Mouse (Mus musculus) kidney, embryonic 14.5 days (tissue): ENCODE measurements around the gene Cacng4. TPM values are rescaled to one million over a fixed set of nuclear protein-coding genes. Genes with fewer than 3 reads are reported as not detected.

ENCODE experiments used
- ATAC-seq: fragments of 200-750 bp; cut with Nextera tagmentation; 2 replicates; pipeline ENCODE4 v1.8.0; 2017; ENCODE audit warnings: moderate number of reproducible peaks, mild to moderate bottlenecking, moderate TSS enrichment, moderate library complexity; ENCODE audit not compliant: low FRiP score, low TSS enrichment
- H3K27ac ChIP-seq: fragments of 300-500 bp; sonication (generic); 2 replicates; pipeline ENCODE4 v1.5.1; 2014; ENCODE audit warnings: low read depth, mild to moderate bottlenecking, low read length, moderate library complexity, mixed read lengths
- H3K27me3 ChIP-seq: fragments of 300-500 bp; sonication (generic); 2 replicates; pipeline ENCODE4 v1.6.1; 2014; ENCODE audit warnings: mild to moderate bottlenecking, low read length; ENCODE audit not compliant: control insufficient read depth, insufficient read depth
- H3K36me3 ChIP-seq: fragments of 300-500 bp; sonication (generic); 2 replicates; pipeline ENCODE4 v1.6.1; 2014; ENCODE audit warnings: low read length, mixed read lengths; ENCODE audit not compliant: control insufficient read depth, insufficient read depth
- H3K4me1 ChIP-seq: fragments of 300-500 bp; sonication (generic); 2 replicates; pipeline ENCODE4 v1.6.1; 2014; ENCODE audit warnings: low read length, mixed read lengths; ENCODE audit not compliant: control insufficient read depth, insufficient read depth
- H3K4me2 ChIP-seq: fragments of 300-500 bp; sonication (generic); replicated peaks from 2 replicates; pipeline ENCODE4 v1.6.1; 2014; ENCODE audit warnings: low read depth, mild to moderate bottlenecking, low read length
- H3K4me3 ChIP-seq: fragments of 300-500 bp; sonication (generic); 2 replicates; pipeline ENCODE4 v1.5.1; 2014; ENCODE audit warnings: mild to moderate bottlenecking, low read length
- H3K9ac ChIP-seq: fragments of 300-500 bp; sonication (generic); 2 replicates; pipeline ENCODE4 v1.6.1; 2014; ENCODE audit warnings: low read depth, mild to moderate bottlenecking, low read length, moderate library complexity
- H3K9me3 ChIP-seq: fragments of 300-500 bp; sonication (generic); 2 replicates; pipeline ENCODE4 v1.6.1; 2016; ENCODE audit warnings: low read length; ENCODE audit not compliant: control insufficient read depth
- WGBS: fragments of 180-500 bp; shearing (Covaris S2); extraction: QIAGEN DNeasy Blood & Tissue Kit; methylation state at CpG from one replicate; pipeline ENCODE4 v1.1.7; 2014; 5-methylcytosine and 5-hydroxymethylcytosine counted together
- polyA plus RNA-seq: library from polyadenylated mRNA; unstranded; fragments of >200 nt; fragmentation: Nextera tagmentation; extraction: Ambion mirVana; gene quantifications from 2 replicates; pipeline ENCODE4 v1.2.1, GENCODE M21; 2014

The Cacng4 gene
- polyA plus RNA-seq, 1 experiment from 2014 or later = 3.7 TPM

DNA sequence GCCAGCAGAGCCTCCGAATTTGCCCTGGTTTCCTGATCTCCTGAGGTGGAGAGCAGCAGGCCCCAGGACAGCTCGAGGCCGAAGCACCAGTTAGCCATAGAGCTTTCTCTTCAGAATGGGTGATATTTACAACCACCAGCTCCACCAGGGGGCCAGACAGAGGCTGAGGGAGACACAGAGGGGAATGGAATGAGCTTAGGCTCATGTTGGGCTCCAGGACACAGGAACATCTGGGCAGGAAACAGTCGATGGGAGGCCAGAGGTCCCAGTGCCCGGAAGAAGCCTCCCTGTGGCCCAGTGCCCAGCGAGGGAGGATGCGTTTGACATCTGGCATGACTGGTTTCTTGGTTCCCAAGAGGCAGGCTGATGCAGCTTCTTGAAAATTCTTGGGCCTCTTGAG lies 60.2 kb downstream of the Cacng4 start:
- Histone ChIP-seq H3K4me2 (no peak overlapping the region), H3K27me3 (no peaks in the 10 kb centered on the region), H3K4me3 (no peak overlapping the region), H3K9ac (no peak overlapping the region), H3K9me3 (no peaks in the 10 kb centered on the region), H3K36me3 (peaks cover 7% of the 10 kb centered on the region; the same call in 1 of the 2 replicates), H3K27ac (no peak overlapping the region), H3K4me1 (peaks cover 7% of the 10 kb centered on the region; the same call in 1 of the 2 replicates)
- no peak for ATAC-seq
- 65% methylated on average over 7 of the region's 7 CpGs for WGBS

DNA sequence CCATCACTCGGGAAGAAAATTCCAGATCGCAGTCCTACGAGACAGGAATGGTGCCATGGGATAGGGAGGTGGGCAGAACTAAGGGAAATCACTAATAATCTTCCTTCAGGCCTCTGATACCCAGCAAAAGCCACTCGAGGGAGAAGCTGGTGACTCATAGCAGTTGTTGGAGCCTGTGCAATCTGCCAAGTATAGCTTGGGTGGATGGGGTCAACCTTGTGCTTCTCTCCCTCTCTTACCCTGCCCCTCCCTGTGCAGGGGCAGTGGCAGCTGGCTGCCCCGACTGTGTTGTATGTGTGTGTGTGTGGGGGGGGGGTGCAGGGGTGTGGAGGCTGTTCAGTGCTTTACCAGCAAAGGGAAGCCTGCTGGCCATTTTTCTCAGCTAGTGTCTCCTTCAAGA lies 62.9 kb downstream of the Cacng4 start:
- Histone ChIP-seq H3K4me2 (no peak overlapping the region), H3K9me3 (no peaks in the 10 kb centered on the region), H3K27me3 (no peaks in the 10 kb centered on the region), H3K4me3 (no peak overlapping the region), H3K9ac (no peak overlapping the region), H3K27ac (no peak overlapping the region), H3K36me3 (peaks cover 7% of the 10 kb centered on the region; the same call in 1 of the 2 replicates), H3K4me1 (no peaks in the 10 kb centered on the region)
- ATAC-seq = no peak
- WGBS = 73% methylated on average over 5 of the region's 5 CpGs

DNA sequence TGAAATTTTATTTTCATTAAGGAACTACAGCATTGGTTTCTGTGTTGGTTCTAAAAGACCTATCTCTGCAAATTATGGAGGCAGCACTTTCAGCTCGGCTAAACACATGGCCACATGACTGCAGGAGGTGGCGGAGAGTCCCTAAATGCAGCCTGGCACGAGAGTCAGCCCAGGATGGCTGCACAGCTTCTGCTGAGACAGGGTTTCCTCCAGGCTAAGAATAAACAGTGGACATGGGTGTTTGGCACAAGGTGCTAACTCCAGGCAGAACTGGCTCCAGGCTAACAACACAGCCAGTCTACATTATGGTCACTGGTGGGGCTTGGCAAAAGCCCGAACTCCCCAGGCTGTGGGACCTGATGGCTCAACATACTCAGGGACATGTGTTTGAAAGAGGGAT lies 63.4 kb downstream of the Cacng4 start:
- Histone ChIP-seq H3K9me3 (no peaks in the 10 kb centered on the region), H3K36me3 (peaks cover 7% of the 10 kb centered on the region; the same call in 1 of the 2 replicates), H3K27me3 (no peaks in the 10 kb centered on the region), H3K9ac (no peak overlapping the region), H3K27ac (no peak overlapping the region), H3K4me1 (no peaks in the 10 kb centered on the region), H3K4me3 (no peak overlapping the region), H3K4me2 (no peak overlapping the region)
- no peak for ATAC-seq
- WGBS = 72% methylated on average over 4 of the region's 4 CpGs

DNA sequence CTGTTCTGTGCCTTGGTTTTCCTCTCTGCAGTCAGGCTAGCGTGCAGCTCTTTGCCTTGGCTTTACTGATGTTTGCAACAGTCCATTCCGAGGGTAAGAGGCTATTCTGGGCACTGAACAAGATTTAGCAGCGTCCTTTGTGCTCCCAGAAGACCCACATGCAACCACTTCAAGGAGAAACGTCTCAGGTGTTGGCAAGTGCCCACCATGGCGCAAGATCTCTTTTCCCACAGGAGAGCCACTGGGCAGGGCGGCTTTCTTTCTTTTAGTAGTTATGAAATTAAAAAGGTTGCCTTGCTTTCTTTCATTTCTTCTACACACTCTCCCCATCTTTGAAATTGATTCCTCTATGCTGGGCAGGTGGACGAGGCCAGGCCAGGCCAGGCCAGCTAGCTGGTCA lies 65.2 kb downstream of the Cacng4 start:
- Histone ChIP-seq H3K9me3 (no peaks in the 10 kb centered on the region), H3K4me1 (no peaks in the 10 kb centered on the region), H3K27ac (no peak overlapping the region), H3K4me3 (no peak overlapping the region), H3K27me3 (no peaks in the 10 kb centered on the region), H3K4me2 (no peak overlapping the region), H3K36me3 (no peaks in the 10 kb centered on the region; the same call in 1 of the 2 replicates), H3K9ac (no peak overlapping the region)
- 89% methylated on average over 7 of the region's 7 CpGs for WGBS
- ATAC-seq = no peak

DNA sequence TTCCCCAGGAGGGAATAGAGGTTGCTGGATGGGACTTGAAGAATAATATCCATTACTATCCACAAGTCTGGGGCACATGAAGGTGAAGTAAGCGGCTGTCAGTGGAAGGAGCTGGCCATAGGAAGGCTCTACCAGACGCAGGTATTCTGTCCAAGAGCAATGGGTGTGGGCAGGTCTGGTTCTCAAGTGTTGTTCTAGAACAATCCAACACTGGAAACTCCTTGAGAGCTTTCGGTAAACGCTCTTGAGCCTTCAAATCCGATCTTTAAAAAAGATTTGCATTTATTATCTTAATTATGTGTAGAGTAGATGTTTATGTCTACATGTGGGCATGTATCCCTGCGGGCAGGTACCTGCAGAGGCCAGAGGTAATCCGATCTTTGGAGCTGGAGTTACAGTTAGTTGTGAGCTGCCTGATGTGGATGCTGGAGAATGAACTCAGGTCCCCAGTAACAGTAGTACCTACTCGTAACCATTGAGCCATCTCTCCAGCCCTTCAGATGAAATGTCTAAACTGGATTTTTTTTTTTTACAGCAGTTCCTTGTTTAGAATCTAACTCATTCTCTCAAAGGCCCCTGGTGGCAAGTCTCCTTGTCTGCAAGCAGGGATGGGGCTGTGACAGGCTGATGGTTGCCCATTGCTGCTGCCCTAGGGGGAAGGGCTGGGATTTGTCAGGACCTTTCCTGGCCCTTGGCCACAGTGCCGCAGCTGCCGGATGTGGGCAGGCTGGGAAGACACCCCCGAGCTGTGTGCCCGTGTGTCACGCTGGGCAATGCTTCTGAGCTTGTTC lies 66.1 kb downstream of the Cacng4 start:
- H3K9ac ChIP-seq = no peak overlapping the region
- no peaks in the 10 kb centered on the region for H3K4me1 ChIP-seq
- H3K27ac ChIP-seq = no peak overlapping the region
- H3K4me2 ChIP-seq = no peak overlapping the region
- no peak overlapping the region for H3K4me3 ChIP-seq
- H3K9me3 ChIP-seq = no peaks in the 10 kb centered on the region
- ATAC-seq = no peak
- no peaks in the 10 kb centered on the region for H3K36me3 ChIP-seq
- WGBS = 75% methylated on average over 13 of the region's 13 CpGs
- H3K27me3 ChIP-seq = no peaks in the 10 kb centered on the region

DNA sequence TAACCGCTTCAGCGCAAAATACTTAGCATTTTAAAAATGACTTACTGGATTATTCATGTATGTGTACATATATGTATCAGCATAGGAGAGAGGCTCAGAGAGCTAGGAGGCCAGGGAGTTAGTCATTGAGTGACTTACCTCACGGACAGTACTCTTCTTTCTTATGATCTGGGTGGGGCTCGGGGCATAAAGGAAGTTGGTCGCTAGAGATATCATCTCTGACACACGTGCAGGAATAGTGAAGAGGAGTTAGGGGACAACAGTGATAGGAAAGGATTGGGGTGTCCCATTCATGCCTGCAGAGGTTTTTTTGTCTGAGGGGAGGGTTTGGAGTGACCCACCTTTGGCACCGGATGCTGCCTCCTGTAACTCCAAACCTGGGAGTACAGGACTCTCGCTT lies 69.8 kb downstream of the Cacng4 start:
- H3K9ac ChIP-seq = no peak overlapping the region
- H3K27me3 ChIP-seq = no peaks in the 10 kb centered on the region
- 82% methylated on average over 8 of the region's 8 CpGs for WGBS
- no peaks in the 10 kb centered on the region; the same call in 1 of the 2 replicates for H3K9me3 ChIP-seq
- no peaks in the 10 kb centered on the region for H3K4me1 ChIP-seq
- no peak overlapping the region for H3K4me3 ChIP-seq
- H3K27ac ChIP-seq = no peak overlapping the region
- H3K36me3 ChIP-seq = no peaks in the 10 kb centered on the region
- H3K4me2 ChIP-seq = no peak overlapping the region
- no peak for ATAC-seq

DNA sequence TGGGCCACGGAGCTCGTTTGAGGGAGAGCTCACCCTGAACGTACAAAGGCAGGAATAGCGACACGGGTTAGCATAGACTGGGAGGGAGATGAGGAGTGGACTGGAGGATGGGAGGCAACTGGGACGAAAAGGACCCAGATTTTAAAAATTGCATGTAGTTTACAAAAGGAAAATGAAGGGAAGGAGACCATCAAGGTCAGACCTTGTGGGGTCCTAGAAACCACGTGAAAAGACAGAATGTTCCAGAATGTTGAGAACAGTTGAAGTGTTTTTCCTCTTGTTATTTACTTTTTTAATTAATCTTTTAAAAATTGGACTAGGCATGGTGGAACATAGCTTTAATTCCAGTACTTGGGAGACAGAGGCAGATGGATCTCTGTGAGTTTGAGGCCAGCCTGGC lies 73.3 kb downstream of the Cacng4 start:
- H3K9me3 ChIP-seq = no peaks in the 10 kb centered on the region; the same call in 1 of the 2 replicates
- no peak for ATAC-seq
- 67% methylated on average over 7 of the region's 7 CpGs for WGBS
- no peak overlapping the region for H3K4me3 ChIP-seq
- H3K27me3 ChIP-seq = no peaks in the 10 kb centered on the region
- H3K36me3 ChIP-seq = no peaks in the 10 kb centered on the region
- no peak overlapping the region for H3K4me2 ChIP-seq
- no peak overlapping the region for H3K27ac ChIP-seq
- H3K9ac ChIP-seq = no peak overlapping the region
- H3K4me1 ChIP-seq = peaks cover 4% of the 10 kb centered on the region; the same call in 1 of the 2 replicates

DNA sequence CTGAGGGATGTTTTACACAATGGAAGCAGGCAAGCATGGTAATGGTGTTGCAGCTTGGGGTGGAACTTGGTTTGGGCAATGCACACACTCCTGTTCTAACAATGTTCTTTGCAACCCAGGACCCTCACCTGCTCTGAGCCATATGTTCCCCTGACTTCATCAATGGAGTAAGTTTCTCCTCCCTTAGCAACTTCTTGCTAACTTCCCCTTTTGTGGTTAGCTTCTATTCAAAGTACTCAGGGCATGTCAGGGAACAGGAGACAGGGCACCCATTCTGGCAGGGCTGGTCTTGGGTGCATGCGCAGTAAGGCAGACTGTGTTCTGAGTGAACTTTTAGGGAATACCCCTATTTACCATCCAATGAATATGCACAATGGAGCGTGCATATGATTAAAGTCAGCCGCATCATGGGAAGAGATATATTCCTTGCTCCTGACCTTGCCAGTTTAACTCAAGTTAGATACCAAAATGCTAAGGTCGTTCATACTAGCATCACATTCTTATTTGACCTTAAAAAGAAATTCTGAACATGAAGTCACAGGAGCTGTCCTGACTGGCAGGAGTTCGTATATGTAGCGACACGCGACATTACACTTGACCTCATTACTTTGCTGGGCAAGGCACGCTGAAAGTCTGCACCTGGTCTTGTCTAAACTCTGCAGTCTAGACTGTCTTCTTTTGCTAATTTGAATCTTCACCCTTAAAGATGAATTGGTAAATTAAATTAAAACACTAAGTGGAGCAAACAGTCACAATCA lies 73.9 kb downstream of the Cacng4 start:
- H3K4me3 ChIP-seq = no peak overlapping the region
- 68% methylated on average over 9 of the region's 9 CpGs for WGBS

More for the DNA sequence above, 73.9 kb downstream of the Cacng4 start:
- Histone ChIP-seq H3K9me3 (no peaks in the 10 kb centered on the region; the same call in 1 of the 2 replicates), H3K4me1 (peaks cover 5% of the 10 kb centered on the region; the same call in 1 of the 2 replicates), H3K27me3 (no peaks in the 10 kb centered on the region), H3K36me3 (no peaks in the 10 kb centered on the region), H3K9ac (no peak overlapping the region), H3K27ac (no peak overlapping the region), H3K4me2 (no peak overlapping the region)
- ATAC-seq = no peak
